Mouse (Mus musculus): Measurements from ENCODE around the gene Iqcf6. TPM values are rescaled to one million over a fixed set of nuclear protein-coding genes. Genes with fewer than 3 reads are reported as not detected.

Gene Iqcf6
- total and polyA plus RNA-seq, 3 experiments: not detected

DNA sequence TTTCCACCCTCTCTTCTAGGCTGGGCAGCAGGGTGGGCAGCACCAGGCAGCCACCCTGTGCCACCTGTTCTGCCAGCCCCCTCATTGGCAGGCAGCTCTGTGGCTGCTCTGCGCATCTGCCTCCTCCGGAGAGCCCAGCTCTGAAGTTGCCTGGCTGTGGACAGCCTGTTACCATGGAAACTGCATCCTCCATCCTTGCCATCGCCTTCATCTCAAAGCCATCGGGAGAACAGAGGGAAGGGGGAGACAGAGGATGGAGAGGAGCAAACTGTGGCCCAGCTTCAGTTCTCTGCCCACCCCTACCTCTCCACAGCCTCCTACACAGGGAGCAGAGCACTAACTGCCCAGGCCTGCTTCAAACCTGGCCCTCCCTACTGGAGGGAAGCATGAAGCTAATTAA, 38.1 kb downstream of the Iqcf6 start:
- in situ Hi-C loops (cut with MboI; ENCODE audit: low pct_ligation_motif_present, low pct_unique_long_range_greater_than_20kb, low sequenced_read_pairs): loop anchor here (25.0 kb wide), 1 partner anchor 623 kb away; the partner anchor contains the start of genes Cish and Mapkapk3
- H3K27ac ChIP-seq (ENCODE audit: insufficient read depth, low read depth): no peak overlapping the region
- no peak overlapping the region for H3K4me3 ChIP-seq (replicated peaks in 1 of 3; ENCODE audit: low read depth in 2 of 3, low read length in 2 of 3, poor library complexity in 1 of 3)
- no peak overlapping the region for H3K9ac ChIP-seq (ENCODE audit: insufficient read depth, low read depth)
- no peaks in the 10 kb centered on the region for H3K27me3 ChIP-seq (replicated peaks)
- TF ChIP-seq MEF2A (IDR thresholded peaks at IDR 0.05; ENCODE audit: borderline replicate concordance, low read depth, low read length): no peak
- no peak for TF ChIP-seq CHD2 (IDR thresholded peaks at IDR 0.05; ENCODE audit: low read length)
- no peaks in the 10 kb centered on the region for H3K9me3 ChIP-seq (replicated peaks; ENCODE audit: low read length)
- H3K4me1 ChIP-seq (ENCODE audit: control insufficient read depth in 1 of 2, insufficient read depth in 2 of 2): no peaks in the 10 kb centered on the region
- dilution Hi-C loops (cut with MboI; ENCODE audit: extremely low pct_ligation_motif_present, extremely low pct_unique_long_range_greater_than_20kb, low sequenced_read_pairs): no loop called here
- H3K4me2 ChIP-seq (ENCODE audit: insufficient read depth, low read depth, poor library complexity, severe bottlenecking): no peak overlapping the region
- H3K36me3 ChIP-seq (replicated peaks in 1 of 2; ENCODE audit: control insufficient read depth in 1 of 2, insufficient read depth in 1 of 2, low read length in 1 of 2): peaks cover 33 to 97% of the 10 kb centered on the region in 2 experiments
- H3K79me2 ChIP-seq (replicated peaks; ENCODE audit: control insufficient read depth, extremely low read depth, insufficient read depth, poor library complexity, severe bottlenecking): no peaks in the 10 kb centered on the region
- no peak for DNase-seq (ENCODE audit: extremely low read depth)

DNA sequence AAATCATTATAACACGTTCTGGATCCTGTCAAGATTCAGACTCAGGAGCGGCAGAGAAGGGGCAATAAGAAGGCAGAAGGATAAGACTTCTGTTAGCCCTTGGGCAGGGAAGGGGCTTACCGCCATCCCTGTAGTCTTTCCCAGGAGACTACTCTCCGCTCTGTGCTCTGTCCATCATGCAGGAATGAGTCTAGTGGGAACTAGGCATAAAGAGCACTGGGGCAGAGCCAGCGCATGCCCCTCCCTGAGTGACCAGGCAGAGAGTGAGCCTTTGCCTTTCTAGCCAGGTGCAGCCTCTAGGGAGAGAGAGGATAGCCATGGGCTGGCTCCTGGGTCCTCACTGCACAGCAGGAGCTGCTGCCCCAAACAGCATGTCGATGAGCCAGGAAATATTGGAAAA, 38.5 kb downstream of the Iqcf6 start:
- Histone ChIP-seq H3K27me3 (replicated peaks) (no peaks in the 10 kb centered on the region), H3K4me1 (ENCODE audit: control insufficient read depth in 1 of 2, insufficient read depth in 2 of 2) (no peaks in the 10 kb centered on the region), H3K4me3 (replicated peaks in 1 of 3; ENCODE audit: low read depth in 2 of 3, low read length in 2 of 3, poor library complexity in 1 of 3) (no peak overlapping the region), H3K9me3 (replicated peaks; ENCODE audit: low read length) (no peaks in the 10 kb centered on the region), H3K4me2 (ENCODE audit: insufficient read depth, low read depth, poor library complexity, severe bottlenecking) (no peak overlapping the region), H3K27ac (ENCODE audit: insufficient read depth, low read depth) (no peak overlapping the region), H3K79me2 (replicated peaks; ENCODE audit: control insufficient read depth, extremely low read depth, insufficient read depth, poor library complexity, severe bottlenecking) (no peaks in the 10 kb centered on the region), H3K9ac (ENCODE audit: insufficient read depth, low read depth) (no peak overlapping the region), H3K36me3 (replicated peaks in 1 of 2; ENCODE audit: control insufficient read depth in 1 of 2, insufficient read depth in 1 of 2, low read length in 1 of 2) (peaks cover 34 to 97% of the 10 kb centered on the region in 2 experiments)
- TF ChIP-seq RCOR1 (conservative IDR thresholded peaks at IDR 0.05; ENCODE audit: low read depth, low read length) (no peak), E2F4 (IDR thresholded peaks at IDR 0.05; ENCODE audit: insufficient replicate concordance, low read depth, low read length) (no peak), SIN3A (IDR thresholded peaks at IDR 0.05; ENCODE audit: low read length) (no peak), SMC3 (IDR thresholded peaks at IDR 0.05; ENCODE audit: low read depth, low read length) (no peak), POLR2A (IDR thresholded peaks at IDR 0.05; ENCODE audit: low read depth, low read length) (no peak), ZC3H11A (IDR thresholded peaks at IDR 0.05; ENCODE audit: low read depth, low read length) (no peak)
- dilution Hi-C loops (cut with MboI; ENCODE audit: extremely low pct_ligation_motif_present, extremely low pct_unique_long_range_greater_than_20kb, low sequenced_read_pairs) (no loop called here), in situ Hi-C loops (cut with MboI; ENCODE audit: low pct_ligation_motif_present, low pct_unique_long_range_greater_than_20kb, low sequenced_read_pairs) (loop anchor here (25.0 kb wide), 1 partner anchor 622 kb away; the partner anchor contains the start of genes Cish and Mapkapk3)
- no peak for DNase-seq (ENCODE audit: extremely low read depth)

DNA sequence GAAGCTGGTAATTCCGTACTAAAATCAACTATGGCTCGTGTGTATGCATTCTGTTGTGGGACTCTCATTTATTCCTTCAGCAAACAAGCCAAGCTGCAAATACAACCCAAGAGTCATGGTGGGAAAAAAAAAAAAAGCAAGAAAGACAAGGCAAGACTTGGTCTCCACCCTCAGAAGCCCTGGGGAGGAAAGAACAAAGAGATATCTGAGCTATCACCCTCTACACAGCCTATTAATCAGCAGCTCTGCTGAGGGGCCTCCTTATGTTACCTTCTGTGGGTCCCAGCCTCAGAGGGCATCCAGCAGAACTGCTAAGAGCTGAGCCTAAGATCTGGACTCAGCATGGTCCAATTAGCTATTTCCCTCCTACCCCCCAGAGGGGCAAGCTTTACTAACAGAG, 47.5 kb downstream of the Iqcf6 start:
- TF ChIP-seq IRF4 (IDR thresholded peaks at IDR 0.05; ENCODE audit: low read depth, low read length): no peak
- no peak for TF ChIP-seq KAT2A (IDR thresholded peaks at IDR 0.05; ENCODE audit: insufficient replicate concordance, low read length)
- TF ChIP-seq ETS1 (conservative IDR thresholded peaks at IDR 0.05; ENCODE audit: low read depth, low read length): no peak
- no peak for TF ChIP-seq PAX5 (IDR thresholded peaks at IDR 0.05; ENCODE audit: low read length)
- no peak for TF ChIP-seq HCFC1 (IDR thresholded peaks at IDR 0.05; ENCODE audit: low read depth, low read length)
- TF ChIP-seq MXI1 (IDR thresholded peaks at IDR 0.05; ENCODE audit: low read depth, low read length): no peak
- TF ChIP-seq POLR2A (IDR thresholded peaks at IDR 0.05; ENCODE audit: low read depth, low read length): no peak
- TF ChIP-seq RAD21 (IDR thresholded peaks at IDR 0.05; ENCODE audit: low read depth, low read length): no peak
- TF ChIP-seq JUN (IDR thresholded peaks at IDR 0.05; ENCODE audit: insufficient read depth, low read depth, low read length): no peak
- TF ChIP-seq TCF12 (IDR thresholded peaks at IDR 0.05; ENCODE audit: low read depth, low read length): no peak
- no peak for TF ChIP-seq SMC3 (IDR thresholded peaks at IDR 0.05; ENCODE audit: low read depth, low read length)
- no peak for TF ChIP-seq MEF2A (IDR thresholded peaks at IDR 0.05; ENCODE audit: borderline replicate concordance, low read depth, low read length)
- no peak for TF ChIP-seq ZC3H11A (IDR thresholded peaks at IDR 0.05; ENCODE audit: low read depth, low read length)
- TF ChIP-seq GABPA (IDR thresholded peaks at IDR 0.05; ENCODE audit: insufficient replicate concordance, low read depth, low read length): no peak
- Histone ChIP-seq H3K79me2 (replicated peaks; ENCODE audit: control insufficient read depth, extremely low read depth, insufficient read depth, poor library complexity, severe bottlenecking) (no peaks in the 10 kb centered on the region), H3K27me3 (replicated peaks) (no peaks in the 10 kb centered on the region), H3K4me2 (ENCODE audit: insufficient read depth, low read depth, poor library complexity, severe bottlenecking) (no peak overlapping the region), H3K9me3 (replicated peaks; ENCODE audit: low read length) (no peaks in the 10 kb centered on the region), H3K27ac (ENCODE audit: insufficient read depth, low read depth) (no peak overlapping the region), H3K9ac (ENCODE audit: insufficient read depth, low read depth) (no peak overlapping the region), H3K4me3 (replicated peaks in 1 of 3; ENCODE audit: low read depth in 2 of 3, low read length in 2 of 3, poor library complexity in 1 of 3) (no peak overlapping the region), H3K36me3 (replicated peaks in 1 of 2; ENCODE audit: control insufficient read depth in 1 of 2, insufficient read depth in 1 of 2, low read length in 1 of 2) (peaks cover 18 to 91% of the 10 kb centered on the region in 2 experiments), H3K4me1 (ENCODE audit: control insufficient read depth in 1 of 2, insufficient read depth in 2 of 2) (peaks cover 0 to 25% of the 10 kb centered on the region in 2 experiments; a peak in 1 of 4 replicates)
- dilution Hi-C loops (cut with MboI; ENCODE audit: extremely low pct_ligation_motif_present, extremely low pct_unique_long_range_greater_than_20kb, low sequenced_read_pairs): no loop called here
- DNase-seq (ENCODE audit: extremely low read depth): no peak
- in situ Hi-C loops (cut with MboI; ENCODE audit: low pct_ligation_motif_present, low pct_unique_long_range_greater_than_20kb, low sequenced_read_pairs): loop anchor here (5.0 to 25.0 kb wide), 2 partner anchors 218 to 613 kb away; partner anchors contain the start of genes Cish, Manf and Mapkapk3

All from CH12.LX (cell line).